Mouse (Mus musculus): ENCODE data around the gene Alkbh2. TPM values are rescaled to one million over a fixed set of nuclear protein-coding genes. Genes with fewer than 3 reads are reported as not detected.

The Alkbh2 gene
- polyA plus RNA-seq (2015; fragmentation: Nextera tagmentation; extraction: Ambion mirVana), result 9.3 TPM in 2 replicates

DNA sequence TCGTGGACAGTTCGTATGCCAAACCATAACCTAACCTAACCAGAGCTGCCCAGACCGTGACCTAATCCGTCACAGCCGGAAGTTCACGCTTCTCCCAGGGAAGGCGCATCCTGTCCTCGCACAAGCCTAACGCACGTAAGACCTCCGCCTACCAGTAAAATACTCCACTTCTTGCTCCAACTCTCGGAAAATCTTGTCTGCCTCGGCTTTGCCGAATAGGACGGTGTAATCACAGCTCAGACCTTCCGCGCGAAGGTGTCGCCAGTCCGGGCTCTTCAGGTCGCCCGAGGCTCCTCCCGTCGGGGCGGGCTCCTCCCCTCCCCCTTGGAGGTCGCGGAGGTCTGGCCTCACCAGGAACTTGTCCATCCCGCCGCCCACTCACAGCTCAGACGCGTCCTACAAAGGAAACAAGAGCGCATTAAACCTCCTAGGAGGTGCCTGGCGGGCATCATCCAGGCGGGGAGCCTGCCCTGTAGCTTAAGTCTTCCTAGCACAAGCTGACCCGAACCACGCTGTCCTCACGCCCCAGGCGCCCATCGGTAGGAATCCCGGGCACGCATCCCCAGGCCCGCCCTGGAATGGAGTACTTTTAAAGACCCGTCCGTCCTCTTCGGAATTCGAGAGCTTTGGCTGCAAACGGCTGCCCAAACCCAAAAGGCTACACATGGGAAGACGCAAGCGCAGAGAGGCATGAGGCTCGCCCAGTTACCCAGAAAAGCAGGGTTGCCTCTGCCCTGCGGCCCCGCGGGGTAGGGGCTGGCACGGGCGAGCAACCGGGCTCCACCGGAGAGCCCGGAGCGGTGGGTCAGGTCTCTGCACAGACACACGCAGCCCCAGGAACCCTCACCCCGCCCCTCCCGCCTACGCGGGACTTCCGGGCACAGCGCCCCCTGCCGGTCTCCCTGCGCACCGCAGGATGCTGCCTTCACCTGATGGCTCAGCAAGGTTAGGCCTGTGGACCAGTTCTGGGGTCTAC is at the start of gene Alkbh2:
Gene Alkbh2, minus strand, starts transcription at position 845 of the 976 bp plus-strand sequence.

DNA sequence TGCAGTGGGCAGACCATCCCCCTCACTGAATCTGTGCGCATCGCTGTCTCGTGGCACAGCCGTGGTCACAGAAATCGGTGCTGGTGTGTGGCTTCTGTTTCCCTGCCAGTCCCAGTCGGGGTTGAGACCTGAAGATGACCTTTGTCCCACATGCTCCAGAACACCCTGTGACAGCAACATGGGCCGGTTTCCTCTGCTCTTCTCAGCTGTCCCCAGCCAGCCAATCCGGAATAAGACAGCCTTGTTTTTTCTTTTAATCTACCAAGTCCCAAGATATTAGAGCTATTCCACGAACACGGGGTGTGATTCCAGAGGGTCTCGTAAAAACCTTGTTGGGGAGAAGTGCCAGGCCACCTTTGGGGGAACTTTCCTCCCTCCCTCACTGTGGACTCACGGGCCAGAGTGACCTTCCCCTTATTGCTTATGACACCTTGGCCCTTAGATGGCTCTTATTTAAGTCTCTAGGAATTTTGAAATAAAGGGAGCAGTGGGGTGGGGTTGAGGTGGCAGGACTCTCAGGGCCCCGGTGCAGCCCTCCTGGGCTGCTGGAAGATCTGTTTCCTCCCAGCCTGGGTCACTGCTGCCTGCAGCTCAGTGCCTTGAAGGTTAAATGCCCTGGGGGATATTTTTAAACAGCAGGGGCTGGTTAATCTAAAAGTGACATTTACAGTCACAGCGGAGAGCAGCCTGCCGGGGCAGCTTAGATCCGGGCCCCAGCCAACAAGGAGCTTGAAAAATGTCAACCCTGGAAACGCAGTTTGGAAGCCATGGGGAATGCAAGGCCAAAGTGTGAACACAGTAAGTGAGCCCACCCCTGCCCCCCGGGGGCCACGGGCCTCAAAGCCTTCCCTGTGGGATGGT is 18.2 kb upstream of the Alkbh2 start, which contains the start of gene Acacb:
Gene Acacb, plus strand, starts transcription at position 508 of the 861 bp plus-strand sequence.

DNA sequence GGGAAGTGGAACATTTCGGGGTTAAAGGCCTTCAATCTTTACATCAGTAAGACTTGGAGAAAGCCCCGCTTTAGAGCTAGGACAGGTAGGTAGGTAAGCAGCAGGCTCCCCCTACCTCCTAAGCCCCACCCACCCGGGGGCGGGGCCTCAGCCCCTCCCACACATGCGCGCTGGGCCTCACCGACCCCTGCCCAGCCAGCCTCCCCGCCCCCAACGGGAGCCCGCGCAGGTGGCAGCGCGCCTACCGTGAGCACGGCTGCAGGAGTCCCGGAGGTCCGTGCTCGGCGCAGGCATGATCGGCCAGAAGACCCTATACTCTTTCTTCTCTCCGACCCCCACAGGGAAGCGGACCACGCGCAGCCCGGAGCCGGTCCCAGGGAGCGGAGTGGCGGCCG is 2.2 kb upstream of the Alkbh2 start, which contains the start of gene Ung:
Gene Ung, plus strand, starts transcription at position 176 of the 395 bp plus-strand sequence.

DNA sequence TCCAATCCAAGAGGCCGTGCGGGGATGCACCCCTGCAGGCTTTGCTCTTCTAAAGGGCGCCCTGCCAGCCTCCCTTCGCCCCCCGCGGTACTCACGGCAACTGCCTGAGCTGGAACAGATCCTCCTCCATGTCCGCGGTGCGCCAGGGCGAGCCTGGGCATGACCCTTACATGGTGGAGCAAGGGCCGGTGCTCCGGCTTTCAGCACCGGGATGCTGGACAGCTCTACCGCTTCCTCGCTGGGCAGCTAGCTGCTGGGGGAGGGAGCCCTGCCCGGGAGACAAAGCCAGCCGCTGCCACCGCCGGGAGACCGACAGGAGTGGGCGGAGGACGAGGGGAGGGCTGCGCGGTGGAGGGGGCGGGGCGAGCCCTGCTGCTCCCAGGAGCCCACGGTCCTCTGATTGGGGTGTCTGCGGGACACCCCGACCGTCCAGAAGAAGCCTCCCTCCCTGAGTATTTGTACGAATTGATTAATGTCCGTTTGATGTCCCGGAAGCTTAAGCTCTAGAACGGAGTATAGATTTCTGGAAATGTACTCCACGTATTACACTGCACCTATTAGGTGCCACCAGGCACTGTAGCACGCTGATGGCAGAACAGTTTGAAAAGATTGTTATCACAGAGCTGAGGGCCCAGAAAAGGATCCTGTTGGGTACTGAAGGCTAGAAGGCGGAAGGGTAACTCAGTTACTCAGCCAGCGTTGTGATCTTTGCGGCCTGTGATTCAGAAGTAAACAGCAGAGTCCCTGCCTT is 36.8 kb downstream of the Alkbh2 start, which contains the start of gene Svop:
Gene Svop, minus strand, starts transcription at position 514 of the 751 bp plus-strand sequence.

Other genes starting within 250 kb of the Alkbh2 start
- gene Coro1c, start 219.5 kb downstream of the Alkbh2 start, polyA plus RNA-seq (2015; fragmentation: Nextera tagmentation; extraction: Ambion mirVana), result 112 and 123 TPM in 2 replicates
- gene Ssh1, start 134.3 kb downstream of the Alkbh2 start, polyA plus RNA-seq (2015; fragmentation: Nextera tagmentation; extraction: Ambion mirVana), result 9.4 and 10.2 TPM in 2 replicates
- 0.37 TPM in 1 of 2 replicates, not detected in the other for gene Dao, start 124.5 kb downstream of the Alkbh2 start, polyA plus RNA-seq (2015; fragmentation: Nextera tagmentation; extraction: Ambion mirVana)
- 16.6 and 18.1 TPM in 2 replicates for gene Usp30, start 62.8 kb downstream of the Alkbh2 start, polyA plus RNA-seq (2015; fragmentation: Nextera tagmentation; extraction: Ambion mirVana)
- 72.4 and 76.4 TPM in 2 replicates for gene Svop, start 36.6 kb downstream of the Alkbh2 start, polyA plus RNA-seq (2015; fragmentation: Nextera tagmentation; extraction: Ambion mirVana)
- gene Ung, start 2.2 kb upstream of the Alkbh2 start, polyA plus RNA-seq (2015; fragmentation: Nextera tagmentation; extraction: Ambion mirVana), result 9.6 and 10.7 TPM in 2 replicates
- gene Acacb, start 18.3 kb upstream of the Alkbh2 start, polyA plus RNA-seq (2015; fragmentation: Nextera tagmentation; extraction: Ambion mirVana), result 4.8 and 5.0 TPM in 2 replicates
- 0.23 TPM in 1 of 2 replicates, not detected in the other for gene Foxn4, start 145.6 kb upstream of the Alkbh2 start, polyA plus RNA-seq (2015; fragmentation: Nextera tagmentation; extraction: Ambion mirVana)
- 0.41 and 0.68 TPM in 2 replicates for gene Myo1h, start 160.9 kb upstream of the Alkbh2 start, polyA plus RNA-seq (2015; fragmentation: Nextera tagmentation; extraction: Ambion mirVana)